Mouse (Mus musculus): Measurements from ENCODE around the gene Exoc8.

The Exoc8 gene

GRCm38 (mm10) chr8:124905482-124905881 lies 8.0 kb upstream of the Exoc8 start:
- DNase-seq, result no peak

- DNase-seq, result no peak
These were observed 5.7 kb upstream of the Exoc8 start for GRCm38 (mm10) chr8:124903198-124903597.

GRCm38 (mm10) chr8:124898251-124898905 lies 873 bp upstream of the Exoc8 start:
- DNase-seq, result no peak

GRCm38 (mm10) chr8:124896632-124897385 lies 696 bp downstream of the Exoc8 start:
- peak; percentile 84 for DNase-seq

DNA sequence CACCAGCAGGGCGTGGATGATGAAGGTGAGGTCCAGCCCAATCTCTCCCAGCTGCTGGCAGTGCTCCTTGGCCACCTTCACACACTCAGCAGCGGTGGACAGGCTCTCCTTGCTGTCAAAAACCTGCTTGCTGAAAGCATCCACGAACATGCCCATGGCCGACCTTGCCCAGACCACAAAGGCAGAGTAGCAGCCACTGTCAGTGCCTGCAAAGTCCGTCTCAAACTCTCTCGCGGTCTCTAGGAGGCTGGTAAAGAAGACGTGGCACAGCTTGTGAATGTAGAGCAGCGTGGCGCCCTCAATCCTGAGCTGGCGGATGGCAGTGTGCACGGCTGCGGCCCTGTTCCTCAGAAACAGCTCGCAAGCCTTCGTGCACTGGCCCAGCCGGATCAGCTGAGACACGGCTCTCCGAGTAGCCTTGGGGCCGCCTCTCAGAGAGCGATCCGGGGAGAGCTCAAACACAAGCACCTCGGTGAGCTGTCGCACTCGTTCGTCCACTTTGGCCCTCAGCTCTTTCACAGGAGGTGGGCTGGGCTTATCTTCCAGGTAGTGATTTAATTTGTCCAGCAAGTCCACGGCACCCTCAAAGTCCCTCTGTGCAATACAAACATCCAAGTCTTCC lies 1.4 kb downstream of the Exoc8 start:
- DNase-seq, result peak; percentile 39

DNA sequence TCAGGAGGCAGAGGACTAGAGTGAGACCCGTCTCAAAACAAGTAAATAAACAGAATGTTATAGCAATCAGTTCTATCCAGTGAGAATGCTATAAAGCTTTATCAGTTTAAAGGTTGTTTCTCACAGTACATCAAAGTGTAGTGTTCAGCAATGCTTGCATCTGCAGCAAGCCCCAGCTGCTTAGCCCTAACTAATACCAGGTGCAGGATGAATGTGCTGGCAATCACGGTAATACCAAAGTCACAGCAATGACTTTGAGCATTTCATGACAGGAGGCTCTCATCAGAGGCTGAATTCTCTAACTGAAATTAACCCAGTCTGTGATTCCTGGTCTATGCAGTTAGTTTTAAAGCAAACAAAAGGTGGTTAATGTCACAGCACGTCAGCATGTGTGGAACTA lies 4.9 kb downstream of the Exoc8 start:
- DNase-seq, result no peak

DNA sequence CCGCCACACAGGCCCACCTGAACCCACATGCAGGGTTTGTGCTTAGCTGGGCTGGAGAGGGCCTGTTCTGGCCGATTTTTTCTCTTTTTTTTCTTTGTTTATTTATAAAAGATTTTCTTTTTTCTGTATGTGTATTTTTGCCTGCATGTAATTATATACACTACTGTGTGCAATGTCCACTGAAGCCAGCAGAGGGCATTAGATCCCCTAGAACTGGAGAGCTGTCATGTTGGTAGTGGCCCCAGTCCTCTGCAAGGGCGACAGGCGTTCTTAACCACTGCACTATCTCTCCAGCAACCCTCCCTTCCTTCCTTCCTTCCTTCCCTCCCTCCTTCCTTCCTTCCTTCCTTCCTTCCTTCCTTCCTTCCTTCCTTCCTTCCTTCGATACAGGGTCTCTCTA lies 9.1 kb downstream of the Exoc8 start:
- no peak for DNase-seq

- no peak for DNase-seq
These were observed 18.5 kb downstream of the Exoc8 start for GRCm38 (mm10) chr8:124878946-124879526.

GRCm38 (mm10) chr8:124878141-124878540 lies 19.4 kb downstream of the Exoc8 start:
- DNase-seq, result no peak

DNA sequence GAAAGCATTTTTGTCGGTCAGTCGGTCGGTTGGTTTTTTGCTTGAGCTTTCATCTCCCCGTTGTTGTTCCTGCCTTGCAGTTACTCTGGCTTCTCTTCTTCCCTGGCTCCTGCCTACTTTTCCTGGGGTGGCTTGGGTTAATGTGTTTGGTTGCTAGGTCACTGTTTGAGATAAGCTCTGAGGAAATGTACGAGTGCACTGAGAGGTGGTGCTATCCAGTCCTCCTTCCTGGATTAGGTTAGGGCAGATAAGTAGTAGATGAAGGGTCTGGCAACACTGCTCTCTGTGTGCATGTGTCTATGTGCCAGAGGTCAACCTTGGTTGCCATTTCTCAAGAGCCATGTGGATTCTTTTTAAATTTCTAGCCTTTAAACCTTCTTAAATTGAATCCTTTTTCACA lies 24.8 kb downstream of the Exoc8 start:
- no peak for DNase-seq

GRCm38 (mm10) chr8:124872081-124872480 lies 25.4 kb downstream of the Exoc8 start:
- DNase-seq, result no peak

DNA sequence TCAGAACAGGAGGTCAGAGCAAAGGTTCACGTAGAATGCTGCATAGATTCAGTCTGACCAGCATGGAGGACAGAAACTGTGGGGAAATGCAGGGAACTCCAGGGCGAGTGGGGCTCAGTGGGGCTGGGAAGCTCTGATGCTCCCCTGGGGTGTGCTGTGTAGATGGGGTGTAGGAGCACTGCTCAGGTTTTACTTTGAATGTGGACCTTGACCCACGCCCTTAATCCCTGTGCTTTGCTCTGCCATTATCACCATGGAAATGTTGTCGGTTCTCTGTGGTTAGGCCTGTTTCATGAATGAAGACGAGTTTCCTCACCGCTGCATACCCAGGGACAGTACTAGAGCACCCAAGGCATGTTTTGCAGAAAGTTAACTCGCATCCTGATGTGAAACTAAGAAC lies 26.0 kb downstream of the Exoc8 start:
- DNase-seq, result no peak

DNA sequence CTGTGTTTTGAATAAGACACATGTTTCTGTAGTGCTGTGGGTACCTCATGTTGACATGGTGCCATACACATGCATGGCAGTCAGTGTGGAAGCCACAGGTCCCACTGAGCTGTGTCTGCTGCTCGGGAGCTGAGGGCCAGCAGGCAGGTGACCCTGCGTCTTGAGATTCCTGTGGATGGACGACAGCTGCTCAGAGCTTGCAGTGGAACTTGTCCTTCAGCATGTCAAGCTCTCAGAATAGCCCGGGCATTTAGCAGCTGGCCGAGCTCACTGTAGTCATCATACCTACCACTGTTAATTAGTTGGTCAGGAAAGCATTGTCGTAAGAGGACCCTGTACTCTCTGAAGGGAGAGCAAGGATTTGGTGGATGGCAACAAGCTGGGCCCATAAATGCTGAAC lies 27.8 kb downstream of the Exoc8 start:
- no peak for DNase-seq

DNA sequence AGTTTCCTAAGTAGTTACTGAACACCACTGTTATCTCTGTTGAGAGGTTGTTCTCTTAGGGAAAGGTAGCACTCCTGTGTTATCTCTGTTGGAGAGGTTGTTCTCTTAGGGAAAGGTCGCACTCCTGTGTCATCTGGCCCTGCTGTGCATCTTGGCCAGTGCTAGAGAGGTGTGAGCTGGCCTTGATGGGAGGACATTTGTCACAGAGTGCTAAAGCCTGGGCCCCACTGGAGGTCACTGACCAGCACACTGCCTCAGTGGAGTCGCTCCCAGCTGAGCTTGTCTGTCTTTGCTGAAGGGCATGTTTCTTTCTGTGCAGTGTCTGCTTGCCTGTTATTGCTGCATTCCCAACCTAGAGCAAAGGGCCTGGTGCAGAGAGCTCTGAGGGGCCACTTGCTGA lies 30.4 kb downstream of the Exoc8 start:
- no peak for DNase-seq

DNA sequence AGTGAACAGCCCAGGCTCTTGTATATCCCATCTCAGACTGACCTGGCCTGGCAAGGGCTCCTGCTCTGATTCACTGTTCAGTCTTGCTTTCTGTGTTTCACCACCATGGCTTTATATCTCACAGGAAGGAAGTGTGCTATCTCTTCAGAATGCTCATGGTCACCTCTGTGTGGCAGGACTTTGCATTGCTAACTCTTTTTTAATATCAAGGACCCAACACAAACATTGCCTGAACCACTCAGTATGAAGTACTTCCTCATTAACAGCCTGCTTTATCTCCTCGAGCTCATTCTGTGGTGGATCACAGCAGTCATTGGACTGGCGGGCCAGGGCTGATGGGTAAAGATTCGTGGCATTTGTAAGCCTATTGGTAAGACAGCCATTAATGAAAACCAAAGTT lies 30.8 kb downstream of the Exoc8 start:
- no peak for DNase-seq

- DNase-seq, result no peak
These were observed 33.8 kb downstream of the Exoc8 start for GRCm38 (mm10) chr8:124863729-124864128.

- no peak for DNase-seq
These were observed 34.3 kb downstream of the Exoc8 start for GRCm38 (mm10) chr8:124863163-124863677.

DNA sequence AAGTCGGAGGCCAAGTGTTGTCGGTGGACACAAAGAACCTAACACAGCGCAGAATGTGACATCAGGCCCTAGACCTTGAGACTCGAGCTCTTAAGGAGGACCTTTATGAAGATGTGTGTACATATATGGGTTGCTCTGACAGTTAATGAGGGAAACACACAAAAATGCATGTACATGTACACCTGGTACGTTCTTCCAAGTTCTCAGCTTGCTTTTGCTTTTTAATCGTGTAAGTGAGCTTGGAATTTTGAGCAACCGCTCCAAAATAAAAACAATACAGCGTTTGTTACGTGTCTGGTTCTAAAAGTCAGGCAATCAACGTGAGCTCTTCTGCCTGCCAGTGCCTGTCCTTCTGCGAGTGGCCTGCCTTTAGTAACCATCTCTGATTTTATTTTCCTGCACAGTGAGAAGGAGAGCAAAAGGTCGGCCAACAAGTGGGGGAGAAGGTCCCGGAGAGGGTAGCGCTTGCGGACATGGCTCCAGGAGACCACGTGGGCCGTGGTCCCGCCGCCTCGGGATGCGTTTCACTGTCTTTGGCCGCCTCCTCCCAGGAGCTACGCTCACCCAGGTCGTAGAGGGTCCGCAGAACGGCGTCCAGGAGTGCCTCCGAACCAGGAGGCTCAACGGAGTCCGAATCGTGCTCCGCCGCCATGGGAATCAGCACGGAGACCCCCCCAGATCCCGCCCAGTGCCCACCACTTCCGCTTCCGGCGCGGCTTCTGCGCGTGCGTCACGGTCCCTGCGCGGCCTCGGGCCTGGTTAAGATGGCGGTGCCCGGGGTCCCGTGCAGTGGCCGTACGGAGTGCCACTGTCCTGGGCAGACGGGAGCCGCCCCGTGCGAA lies 35.0 kb downstream of the Exoc8 start, which contains the start of the genes Gnpat and 2810004N23Rik:
Gene Gnpat (plus strand): TSS at position 713 of the 842 bp plus-strand sequence.
Gene 2810004N23Rik (minus strand): TSS at position 800 of the 842 bp plus-strand sequence.
- peak; percentile 88 for DNase-seq

- DNase-seq, result peak; percentile 46
These were observed 37.3 kb downstream of the Exoc8 start for GRCm38 (mm10) chr8:124860188-124860587.

DNA sequence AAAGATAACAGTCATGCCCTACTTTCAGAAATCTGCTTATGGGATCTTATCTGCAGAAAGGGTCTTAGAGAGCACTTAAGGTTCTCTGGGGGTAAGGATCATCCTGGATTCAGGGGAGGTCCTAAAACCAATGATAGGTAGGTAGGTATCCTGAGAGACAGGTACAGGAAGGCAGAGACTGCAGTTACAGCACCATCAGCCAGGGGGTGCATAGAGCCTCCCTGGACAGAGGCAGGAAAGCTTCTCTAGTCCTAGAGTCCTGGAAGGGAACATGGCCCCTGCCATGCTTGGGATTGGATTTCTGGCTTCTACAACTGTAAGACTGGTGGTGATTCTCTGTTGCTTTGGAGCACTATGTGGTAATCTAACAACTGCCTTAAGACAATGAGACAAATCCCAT lies 38.0 kb downstream of the Exoc8 start:
- DNase-seq, result no peak

DNA sequence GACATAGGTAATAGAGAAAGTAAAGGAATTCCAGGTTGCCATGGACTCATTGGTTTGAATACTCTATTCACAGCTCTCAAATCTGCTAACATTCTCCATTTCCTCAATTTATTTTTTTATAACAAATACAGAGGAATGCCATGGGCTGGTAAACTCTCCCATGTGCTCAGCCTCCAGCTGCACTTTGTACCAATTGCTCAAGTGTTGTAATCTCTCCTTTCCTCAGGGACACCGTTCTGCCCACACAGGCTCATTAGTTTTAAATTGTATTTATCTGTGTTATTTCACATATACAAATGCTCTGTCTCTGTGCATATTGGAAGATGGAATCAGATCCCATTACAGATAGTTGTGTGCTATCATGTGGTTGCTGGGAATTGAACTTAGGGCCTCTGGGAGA lies 44.0 kb downstream of the Exoc8 start:
- no peak for DNase-seq

- DNase-seq, result no peak
These were observed 51.9 kb downstream of the Exoc8 start for GRCm38 (mm10) chr8:124845573-124845972.

All from cerebellum, adult 11-12 months (tissue).